Mouse (Mus musculus) erythroblast, embryonic 14.5 days (primary cell): ENCODE measurements around the gene Adcy4.

ENCODE experiments used
- GATA1 ChIP-seq: IDR thresholded peaks from 2 replicates; pipeline ENCODE4 v1.6.1; 2012; ENCODE audit warnings: low read length, inconsistent platforms, mixed read lengths
- TAL1 ChIP-seq: IDR thresholded peaks from 3 replicates; pipeline ENCODE4 v1.6.1; 2012; ENCODE audit warnings: low read length, inconsistent platforms, mixed read lengths

GRCm38 (mm10) chr14:55726261-55726660, 57.6 kb downstream of the Adcy4 start:
- TF ChIP-seq GATA1: no peak
- TF ChIP-seq TAL1: no peak
